Mouse (Mus musculus) forebrain, embryonic 11.5 days (tissue): ENCODE data around the gene Coq9. TPM values are rescaled to one million over a fixed set of nuclear protein-coding genes. Genes with fewer than 3 reads are reported as not detected.
A peak's percentile ranks its signal among the peaks of the same experiment; 100 is the strongest.

Source experiments
- ATAC-seq: fragments of 200-750 bp; cut with Nextera tagmentation; replicated peaks from 2 replicates; pipeline ENCODE4 v1.8.0; 2017; ENCODE audit warnings: moderate TSS enrichment; ENCODE audit not compliant: low FRiP score
- DNase-seq: peaks from one replicate; pipeline ENCODE4 v3.0.0-alpha.2; 2017; ENCODE audit warnings: low spot score
- H3K27ac ChIP-seq: fragments of 300-500 bp; sonication (generic); 2 replicates; pipeline ENCODE4 v1.5.1; 2014; ENCODE audit warnings: low read depth, low read length
- H3K27me3 ChIP-seq: fragments of 300-500 bp; sonication (generic); 2 replicates; pipeline ENCODE4 v1.6.1; 2014; ENCODE audit warnings: mild to moderate bottlenecking, low read length, mixed read lengths; ENCODE audit not compliant: control insufficient read depth, insufficient read depth
- H3K36me3 ChIP-seq: fragments of 300-500 bp; sonication (generic); 2 replicates; pipeline ENCODE4 v1.6.1; 2014; ENCODE audit warnings: mild to moderate bottlenecking, low read length, moderate library complexity, mixed read lengths; ENCODE audit not compliant: control insufficient read depth, insufficient read depth
- H3K4me1 ChIP-seq: fragments of 300-500 bp; sonication (generic); replicated peaks from 2 replicates; pipeline ENCODE4 v1.6.1; 2014; ENCODE audit warnings: low read length, mixed read lengths; ENCODE audit not compliant: control insufficient read depth, insufficient read depth
- H3K4me2 ChIP-seq: fragments of 300-500 bp; sonication (generic); 2 replicates; pipeline ENCODE4 v1.6.1; 2014; ENCODE audit warnings: low read depth, mild to moderate bottlenecking, low read length, moderate library complexity, mixed read lengths; ENCODE audit not compliant: severe bottlenecking
- H3K4me3 ChIP-seq: fragments of 300-500 bp; sonication (generic); 2 replicates; pipeline ENCODE4 v1.5.1; 2014; ENCODE audit warnings: low read depth, low read length
- H3K9ac ChIP-seq: fragments of 300-500 bp; sonication (generic); 2 replicates; pipeline ENCODE4 v1.6.1; 2014; ENCODE audit warnings: low read length
- H3K9me3 ChIP-seq: fragments of 300-500 bp; sonication (generic); 2 replicates; pipeline ENCODE4 v1.6.1; 2016; ENCODE audit warnings: low read length, mixed read lengths; ENCODE audit not compliant: control insufficient read depth
- WGBS: fragments of 180-500 bp; shearing (Covaris S2); extraction: QIAGEN DNeasy Blood & Tissue Kit; methylation state at CpG from one replicate; pipeline ENCODE4 v1.1.7; 2014; 5-methylcytosine and 5-hydroxymethylcytosine counted together
- polyA plus RNA-seq: library from polyadenylated mRNA; unstranded; fragments of >200 nt; fragmentation: Nextera tagmentation; extraction: Ambion mirVana; gene quantifications from 2 replicates; pipeline ENCODE4 v1.2.1, GENCODE M21; 2014

Coq9 gene
- polyA plus RNA-seq, 1 experiment from 2014 or later = 53.7 TPM

- ATAC-seq (peak; percentile 66), DNase-seq (peak; percentile 96)
- Histone ChIP-seq H3K27ac (no peak within 1 kb of the TSS), H3K27me3 (peaks cover 15% of the 10 kb centered on the region), H3K4me3 (peak within 1 kb of the TSS; percentile 57), H3K9ac (peak within 1 kb of the TSS; percentile 51), H3K4me2 (peak within 1 kb of the TSS; percentile 98), H3K9me3 (no peaks in the 10 kb centered on the region), H3K36me3 (no peaks in the 10 kb centered on the region), H3K4me1 (peaks cover 11% of the 10 kb centered on the region; the same call in 1 of the 2 replicates)
- 1% methylated on average over 34 of the region's 37 CpGs for WGBS
Observed at GRCm38 (mm10) chr8:94876197-94876730, 38.1 kb downstream of the Coq9 start, which contains the start of gene Dok4. TSS of gene Dok4 (minus strand) at chr8:94876330.

GRCm38 (mm10) chr8:94876820-94877219, 38.7 kb downstream of the Coq9 start:
- 53% methylated on average over 3 of the region's 3 CpGs for WGBS
- H3K36me3 ChIP-seq = no peaks in the 10 kb centered on the region
- no peak overlapping the region for H3K27ac ChIP-seq
- no peak overlapping the region for H3K4me2 ChIP-seq
- H3K4me1 ChIP-seq = peaks cover 9% of the 10 kb centered on the region; the same call in 1 of the 2 replicates
- H3K9ac ChIP-seq = no peak overlapping the region
- H3K27me3 ChIP-seq = peaks cover 15% of the 10 kb centered on the region
- DNase-seq = no peak
- H3K9me3 ChIP-seq = no peaks in the 10 kb centered on the region
- H3K4me3 ChIP-seq = no peak overlapping the region
- no peak for ATAC-seq

- Histone ChIP-seq H3K27ac (no peak overlapping the region), H3K9me3 (no peaks in the 10 kb centered on the region), H3K9ac (no peak overlapping the region), H3K4me1 (no peaks in the 10 kb centered on the region; the same call in 1 of the 2 replicates), H3K4me2 (no peak overlapping the region), H3K36me3 (no peaks in the 10 kb centered on the region), H3K4me3 (no peak overlapping the region), H3K27me3 (no peaks in the 10 kb centered on the region; the same call in 1 of the 2 replicates)
- no peak for ATAC-seq
- 73% methylated on average over 4 of the region's 4 CpGs for WGBS
- no peak for DNase-seq
Observed at GRCm38 (mm10) chr8:94880742-94881141, 42.6 kb downstream of the Coq9 start.

- ATAC-seq (no peak), DNase-seq (no peak)
- H3K4me1 ChIP-seq = no peaks in the 10 kb centered on the region
- H3K9ac ChIP-seq = no peak overlapping the region
- H3K36me3 ChIP-seq = no peaks in the 10 kb centered on the region
- H3K27ac ChIP-seq = no peak overlapping the region
- no peak overlapping the region for H3K4me2 ChIP-seq
- no peaks in the 10 kb centered on the region for H3K9me3 ChIP-seq
- no peaks in the 10 kb centered on the region for H3K27me3 ChIP-seq
- WGBS = 46% methylated on average over 14 of the region's 14 CpGs
- no peak overlapping the region for H3K4me3 ChIP-seq
Observed at GRCm38 (mm10) chr8:94888383-94889036, 50.4 kb downstream of the Coq9 start.

- Histone ChIP-seq H3K27ac (no peak overlapping the region), H3K27me3 (no peaks in the 10 kb centered on the region), H3K4me3 (no peak overlapping the region), H3K4me1 (no peaks in the 10 kb centered on the region), H3K4me2 (no peak overlapping the region), H3K36me3 (no peaks in the 10 kb centered on the region), H3K9me3 (no peaks in the 10 kb centered on the region), H3K9ac (no peak overlapping the region)
- ATAC-seq (no peak), DNase-seq (no peak)
- WGBS = 59% methylated on average over 2 of the region's 2 CpGs
Observed at GRCm38 (mm10) chr8:94892917-94893316, 54.8 kb downstream of the Coq9 start.

- Histone ChIP-seq H3K27ac (no peak overlapping the region), H3K9me3 (no peaks in the 10 kb centered on the region), H3K36me3 (no peaks in the 10 kb centered on the region), H3K27me3 (no peaks in the 10 kb centered on the region), H3K4me3 (no peak overlapping the region), H3K9ac (no peak overlapping the region), H3K4me2 (no peak overlapping the region), H3K4me1 (peaks cover 5% of the 10 kb centered on the region; the same call in 1 of the 2 replicates)
- DNase-seq (peak; percentile 64), ATAC-seq (no peak)
- WGBS = 12% methylated on average over 11 of the region's 11 CpGs
Observed at GRCm38 (mm10) chr8:94899262-94899661, 61.1 kb downstream of the Coq9 start.

- 32% methylated on average over 6 of the region's 6 CpGs for WGBS
- H3K27ac ChIP-seq = no peak overlapping the region
- no peak for ATAC-seq
Observed at GRCm38 (mm10) chr8:94900617-94901016, 62.5 kb downstream of the Coq9 start.

GRCm38 (mm10) chr8:94901031-94901430, 62.9 kb downstream of the Coq9 start:
- WGBS = 30% methylated on average over 5 of the region's 5 CpGs
- peaks cover 5% of the 10 kb centered on the region; the same call in 1 of the 2 replicates for H3K4me1 ChIP-seq
- H3K9me3 ChIP-seq = no peaks in the 10 kb centered on the region
- H3K27me3 ChIP-seq = no peaks in the 10 kb centered on the region
- no peaks in the 10 kb centered on the region for H3K36me3 ChIP-seq
- ATAC-seq (no peak), DNase-seq (no peak)
- no peak overlapping the region for H3K4me2 ChIP-seq
- no peak overlapping the region for H3K9ac ChIP-seq
- no peak overlapping the region for H3K4me3 ChIP-seq
- H3K27ac ChIP-seq = no peak overlapping the region

More at GRCm38 (mm10) chr8:94900617-94901016, 62.5 kb downstream of the Coq9 start:
- DNase-seq = no peak
- no peak overlapping the region for H3K9ac ChIP-seq
- peaks cover 5% of the 10 kb centered on the region; the same call in 1 of the 2 replicates for H3K4me1 ChIP-seq
- H3K36me3 ChIP-seq = no peaks in the 10 kb centered on the region
- no peaks in the 10 kb centered on the region for H3K27me3 ChIP-seq
- no peak overlapping the region for H3K4me2 ChIP-seq
- H3K9me3 ChIP-seq = no peaks in the 10 kb centered on the region
- no peak overlapping the region for H3K4me3 ChIP-seq
